Mouse (Mus musculus): Measurements from ENCODE around the gene Map3k12. TPM values are rescaled to one million over a fixed set of nuclear protein-coding genes. Genes with fewer than 3 reads are reported as not detected.

The Map3k12 gene
- polyA plus RNA-seq, 2 experiments: 1.1 to 1.3 TPM

GRCm38 (mm10) chr15:102520416-102520815 lies 3.6 kb upstream of the Map3k12 start:
- Histone ChIP-seq H3K4me1 (replicated peaks; ENCODE audit: control insufficient read depth in 2 of 2, insufficient read depth in 2 of 2, low read length in 1 of 2) (peaks cover 11 to 13% of the 10 kb centered on the region in 2 experiments), H3K4me2 (ENCODE audit: low read depth) (peak overlapping the region; percentile 93), H3K36me3 (replicated peaks; ENCODE audit: control insufficient read depth, insufficient read depth, low read depth) (no peaks in the 10 kb centered on the region; the same call in 1 of the 2 replicates), H3K27ac (no peak overlapping the region), H3K27me3 (ENCODE audit: control insufficient read depth, insufficient read depth, low read length) (peaks cover 3% of the 10 kb centered on the region), H3K9ac (replicated peaks) (peak overlapping the region; percentile 7; the same call in 1 of the 2 replicates), H3K4me3 (ENCODE audit: insufficient read depth in 1 of 2, low read depth in 2 of 2, low read length in 2 of 2) (no peak overlapping the region), H3K9me3 (ENCODE audit: control insufficient read depth, low read length) (no peaks in the 10 kb centered on the region)
- ATAC-seq (ENCODE audit: insufficient read depth) (no peak), DNase-seq (ENCODE audit: low read depth in 3 of 3, low spot score in 3 of 3) (peak in 1 of 3 experiments; percentile 42)
- TF ChIP-seq CTCF (IDR thresholded peaks at IDR 0.05; ENCODE audit: low read depth) (0 out of 2 replicates have a peak, but pooled peaks have one; percentile 8), EP300 (IDR thresholded peaks at IDR 0.05; ENCODE audit: low read depth) (no peak)
- WGBS (ENCODE audit: insufficient replicate concordance): 22% methylated on average over 4 of the region's 4 CpGs

GRCm38 (mm10) chr15:102519211-102520141 lies 2.6 kb upstream of the Map3k12 start:
- peak overlapping the region; percentile 73 for H3K27ac ChIP-seq
- peak overlapping the region; percentile 93 for H3K4me2 ChIP-seq (ENCODE audit: low read depth)
- peak overlapping the region; percentile 78 for H3K9ac ChIP-seq (replicated peaks)
- peaks cover 11 to 13% of the 10 kb centered on the region in 2 experiments for H3K4me1 ChIP-seq (replicated peaks; ENCODE audit: control insufficient read depth in 2 of 2, insufficient read depth in 2 of 2, low read length in 1 of 2)
- peak overlapping the region; percentile 72 to 87 for H3K4me3 ChIP-seq (ENCODE audit: insufficient read depth in 1 of 2, low read depth in 2 of 2, low read length in 2 of 2)
- ATAC-seq (ENCODE audit: insufficient read depth) (no peak), DNase-seq (ENCODE audit: low read depth in 3 of 3, low spot score in 3 of 3) (no peak)
- peaks cover 3% of the 10 kb centered on the region for H3K27me3 ChIP-seq (ENCODE audit: control insufficient read depth, insufficient read depth, low read length)
- WGBS (ENCODE audit: insufficient replicate concordance): 28% methylated on average over 17 of the region's 17 CpGs
- no peaks in the 10 kb centered on the region for H3K9me3 ChIP-seq (ENCODE audit: control insufficient read depth, low read length)
- no peaks in the 10 kb centered on the region for H3K36me3 ChIP-seq (replicated peaks; ENCODE audit: control insufficient read depth, insufficient read depth, low read depth)
- TF ChIP-seq CTCF (IDR thresholded peaks at IDR 0.05; ENCODE audit: low read depth) (no peak), EP300 (IDR thresholded peaks at IDR 0.05; ENCODE audit: low read depth) (no peak)

- H3K36me3 ChIP-seq (replicated peaks; ENCODE audit: control insufficient read depth, insufficient read depth, low read depth): no peaks in the 10 kb centered on the region
- no peaks in the 10 kb centered on the region for H3K9me3 ChIP-seq (ENCODE audit: control insufficient read depth, low read length)
- peak overlapping the region; percentile 78 for H3K9ac ChIP-seq (replicated peaks)
- DNase-seq (ENCODE audit: low read depth in 3 of 3, low spot score in 3 of 3) (no peak), ATAC-seq (ENCODE audit: insufficient read depth) (no peak)
- H3K4me1 ChIP-seq (replicated peaks; ENCODE audit: control insufficient read depth in 2 of 2, insufficient read depth in 2 of 2, low read length in 1 of 2): peaks cover 11 to 13% of the 10 kb centered on the region in 2 experiments
- peak overlapping the region; percentile 73 for H3K27ac ChIP-seq
- peak overlapping the region; percentile 93 for H3K4me2 ChIP-seq (ENCODE audit: low read depth)
- H3K4me3 ChIP-seq (ENCODE audit: insufficient read depth in 1 of 2, low read depth in 2 of 2, low read length in 2 of 2): peak overlapping the region; percentile 72 to 87
- TF ChIP-seq CTCF (IDR thresholded peaks at IDR 0.05; ENCODE audit: low read depth) (no peak), EP300 (IDR thresholded peaks at IDR 0.05; ENCODE audit: low read depth) (no peak)
- 2% methylated on average over 9 of the region's 9 CpGs for WGBS (ENCODE audit: insufficient replicate concordance)
- H3K27me3 ChIP-seq (ENCODE audit: control insufficient read depth, insufficient read depth, low read length): peaks cover 3% of the 10 kb centered on the region
Measured at GRCm38 (mm10) chr15:102518859-102519201, 2.0 kb upstream of the Map3k12 start.

- H3K9me3 ChIP-seq (ENCODE audit: control insufficient read depth, low read length): no peaks in the 10 kb centered on the region
- peak within 1 kb of the TSS; percentile 72 to 87 for H3K4me3 ChIP-seq (ENCODE audit: insufficient read depth in 1 of 2, low read depth in 2 of 2, low read length in 2 of 2)
- no peak for TF ChIP-seq EP300 (IDR thresholded peaks at IDR 0.05; ENCODE audit: low read depth)
- no peak for TF ChIP-seq CTCF (IDR thresholded peaks at IDR 0.05; ENCODE audit: low read depth)
- under 1% methylated on average over 60 of the region's 60 CpGs for WGBS (ENCODE audit: insufficient replicate concordance)
- peak within 1 kb of the TSS; percentile 75 for H3K27ac ChIP-seq
- ATAC-seq (ENCODE audit: insufficient read depth): peak; percentile 90
- peaks cover 3% of the 10 kb centered on the region for H3K27me3 ChIP-seq (ENCODE audit: control insufficient read depth, insufficient read depth, low read length)
- H3K4me2 ChIP-seq (ENCODE audit: low read depth): peak within 1 kb of the TSS; percentile 100
- peaks cover 11 to 13% of the 10 kb centered on the region in 2 experiments for H3K4me1 ChIP-seq (replicated peaks; ENCODE audit: control insufficient read depth in 2 of 2, insufficient read depth in 2 of 2, low read length in 1 of 2)
- no peaks in the 10 kb centered on the region for H3K36me3 ChIP-seq (replicated peaks; ENCODE audit: control insufficient read depth, insufficient read depth, low read depth)
- peak; percentile 99 to 100 (median 100) for DNase-seq (ENCODE audit: low read depth in 3 of 3, low spot score in 3 of 3)
- peak within 1 kb of the TSS; percentile 78 for H3K9ac ChIP-seq (replicated peaks)
Measured at GRCm38 (mm10) chr15:102517976-102518858, 1.4 kb upstream of the Map3k12 start, which contains the start of gene Tarbp2. Gene Tarbp2 (plus strand): TSS chr15:102518192.

Data from liver, embryonic 14.5 days (tissue).